Mouse (Mus musculus) urinary bladder, postnatal 4 days (tissue): ENCODE measurements around the gene Arf1.
A peak's percentile ranks its signal among the peaks of the same experiment; 100 is the strongest.
"Not testable (repeated sequence)": the region's sequence is repeated elsewhere in the genome, so short reads cannot be mapped to it uniquely, and the experiment has no call there.

ENCODE experiments used
- DNase-seq, 2 experiments: peaks; one replicate each; pipeline ENCODE4 v3.0.0; 2021 to 2022; ENCODE audit warnings: low spot score in 2 of 2

The Arf1 gene

GRCm38 (mm10) chr11:59226787-59227603 lies 1.1 kb downstream of the Arf1 start:
- DNase-seq, result no peak

- DNase-seq, result no peak
Observed at GRCm38 (mm10) chr11:59226251-59226650, 1.8 kb downstream of the Arf1 start.

- no peak for DNase-seq
Observed at GRCm38 (mm10) chr11:59225167-59225566, 2.9 kb downstream of the Arf1 start.

GRCm38 (mm10) chr11:59224470-59224869 lies 3.6 kb downstream of the Arf1 start:
- DNase-seq, result no peak

GRCm38 (mm10) chr11:59224025-59224424 lies 4.0 kb downstream of the Arf1 start:
- DNase-seq, result no peak

- DNase-seq, result no peak
Observed at GRCm38 (mm10) chr11:59222306-59222705, 5.8 kb downstream of the Arf1 start.

GRCm38 (mm10) chr11:59221604-59222003 lies 6.5 kb downstream of the Arf1 start:
- DNase-seq, result no peak

GRCm38 (mm10) chr11:59219064-59219463 lies 9.0 kb downstream of the Arf1 start:
- DNase-seq, result no peak

- no peak for DNase-seq
Observed at GRCm38 (mm10) chr11:59218389-59218998, 9.6 kb downstream of the Arf1 start.

- no peak for DNase-seq
Observed at GRCm38 (mm10) chr11:59216955-59217354, 11.1 kb downstream of the Arf1 start.

- DNase-seq, result no peak
Observed at GRCm38 (mm10) chr11:59212892-59213494, 15.1 kb downstream of the Arf1 start.

- DNase-seq, result not testable (repeated sequence)
Observed at GRCm38 (mm10) chr11:59212320-59212719, 15.8 kb downstream of the Arf1 start.

- DNase-seq, result not testable (repeated sequence)
Observed at GRCm38 (mm10) chr11:59211561-59211960, 16.5 kb downstream of the Arf1 start.

- DNase-seq, result no peak
Observed at GRCm38 (mm10) chr11:59210020-59210419, 18.1 kb downstream of the Arf1 start.

GRCm38 (mm10) chr11:59209580-59209979 lies 18.5 kb downstream of the Arf1 start:
- peak in 1 of 2 experiments; percentile 59 for DNase-seq

GRCm38 (mm10) chr11:59209003-59209441 lies 19.0 kb downstream of the Arf1 start:
- peak; percentile 62 to 70 for DNase-seq

- peak; percentile 91 for DNase-seq
Observed at GRCm38 (mm10) chr11:59208153-59208831, 19.8 kb downstream of the Arf1 start, which contains the start of gene 2310033P09Rik. TSS of gene 2310033P09Rik (plus strand) at chr11:59208321.

GRCm38 (mm10) chr11:59202081-59202995 lies 25.7 kb downstream of the Arf1 start, which contains the start of gene Mrpl55:
TSS of gene Mrpl55 (plus strand) at chr11:59202486.
- DNase-seq, result peak; percentile 90 to 96

GRCm38 (mm10) chr11:59201216-59202002 lies 26.7 kb downstream of the Arf1 start:
- DNase-seq, result no peak

GRCm38 (mm10) chr11:59196230-59196629 lies 31.8 kb downstream of the Arf1 start:
- DNase-seq, result no peak
